Comparison of ENCODE assay signal across 19 mouse cellular contexts in genomic region chr9:44384596-44384995, GRCm38 (mm10).
"Had no signal": no experiment of that assay in that cellular context is flagged by ENCODE, and none has a peak within 500 bp of the region (broad histone marks: within the 10 kb centered on the region; RNA-seq: fewer than 3 reads in every experiment).

No protein-coding gene starts in this region.

- H3K4me3 ChIP-seq: midbrain, embryonic 10.5 days; midbrain, embryonic 12.5 days; myocyte; neural tube, embryonic 12.5 days; stomach, embryonic 15.5 days had no signal

- DNase-seq: lung, adult 18-20 months; lung, embryonic 14.5 days; lung, postnatal 10 days; lung, postnatal 4 days; midbrain, embryonic 14.5 days; right cerebral cortex, adult 18-20 months; right cerebral cortex, postnatal 25 days; right cerebral cortex, postnatal 4 days; spleen, adult 18-20 months; thymus, adult 2 months; thymus, postnatal 25 days; thymus, postnatal 4 days had no signal

- H3K9me3 ChIP-seq: midbrain, embryonic 10.5 days; midbrain, embryonic 12.5 days; neural tube, embryonic 12.5 days; stomach, embryonic 15.5 days had no signal

- H3K27ac ChIP-seq: liver, embryonic 14.5 days; midbrain, embryonic 10.5 days; midbrain, embryonic 12.5 days; neural tube, embryonic 12.5 days; stomach, embryonic 15.5 days; stomach, postnatal 0 days had no signal

- H3K27me3 ChIP-seq: midbrain, embryonic 12.5 days; neural tube, embryonic 12.5 days; stomach, embryonic 15.5 days had no signal
